Mouse (Mus musculus): Measurements from ENCODE around the gene Shank1. TPM values are rescaled to one million over a fixed set of nuclear protein-coding genes. Genes with fewer than 3 reads are reported as not detected.
A peak's percentile ranks its signal among the peaks of the same experiment; 100 is the strongest.

Gene Shank1
- total and polyA plus RNA-seq, 2 experiments from 2014 or later: 39.2 to 48.1 TPM

DNA sequence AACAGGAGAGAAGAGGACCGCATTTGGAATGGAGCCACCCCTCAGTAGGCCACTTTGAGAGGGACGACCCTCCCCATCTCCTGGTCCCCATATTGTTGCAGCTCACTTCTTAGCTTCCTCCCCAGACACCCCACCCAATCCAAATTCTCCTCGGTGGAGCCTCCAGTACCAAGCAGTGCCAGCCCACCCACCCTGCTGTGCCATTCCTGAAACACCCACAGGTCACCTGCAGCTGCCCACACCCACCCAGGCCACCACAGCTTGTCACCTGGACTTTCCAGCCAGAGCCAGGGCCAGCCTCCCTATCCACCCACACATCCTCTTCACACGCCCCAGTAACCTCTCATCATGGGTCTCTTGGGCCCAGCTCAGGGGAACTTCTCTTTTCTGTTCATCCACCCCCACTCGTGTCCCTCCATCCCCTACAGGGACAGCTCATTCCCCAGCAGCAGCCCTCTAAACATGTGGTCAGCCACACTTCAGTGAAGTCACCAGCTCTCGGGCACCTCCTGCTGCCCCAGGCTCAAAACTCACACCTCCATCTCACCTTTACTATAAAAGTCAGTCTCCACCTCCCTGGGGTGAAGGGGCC is 1.8 kb downstream of the Shank1 start:
- 16% methylated on average over 6 of the region's 6 CpGs for WGBS
- Histone ChIP-seq H3K4me1 (ENCODE audit: insufficient read depth, low read length) (peaks cover 3% of the 10 kb centered on the region; the same call in 1 of the 2 replicates), H3K36me3 (ENCODE audit: insufficient read depth, low read length) (peaks cover 31% of the 10 kb centered on the region), H3K9ac (replicated peaks; ENCODE audit: low read length, poor library complexity, severe bottlenecking) (peak overlapping the region; percentile 86), H3K27ac (ENCODE audit: low read depth, low read length) (peak overlapping the region; percentile 84; the same call in 1 of the 2 replicates), H3K27me3 (ENCODE audit: insufficient read depth, low read length) (no peaks in the 10 kb centered on the region), H3K9me3 (ENCODE audit: low read length) (no peaks in the 10 kb centered on the region), H3K4me3 (ENCODE audit: low read depth, low read length) (peak overlapping the region; percentile 76), H3K4me2 (ENCODE audit: low read depth, low read length, poor library complexity, severe bottlenecking) (peak overlapping the region; percentile 94)
- peak; percentile 39 for TF ChIP-seq CTCF (IDR thresholded peaks at IDR 0.05)
- ATAC-seq (ENCODE audit: low FRiP score) (no peak), DNase-seq (ENCODE audit: low spot score) (no peak)

DNA sequence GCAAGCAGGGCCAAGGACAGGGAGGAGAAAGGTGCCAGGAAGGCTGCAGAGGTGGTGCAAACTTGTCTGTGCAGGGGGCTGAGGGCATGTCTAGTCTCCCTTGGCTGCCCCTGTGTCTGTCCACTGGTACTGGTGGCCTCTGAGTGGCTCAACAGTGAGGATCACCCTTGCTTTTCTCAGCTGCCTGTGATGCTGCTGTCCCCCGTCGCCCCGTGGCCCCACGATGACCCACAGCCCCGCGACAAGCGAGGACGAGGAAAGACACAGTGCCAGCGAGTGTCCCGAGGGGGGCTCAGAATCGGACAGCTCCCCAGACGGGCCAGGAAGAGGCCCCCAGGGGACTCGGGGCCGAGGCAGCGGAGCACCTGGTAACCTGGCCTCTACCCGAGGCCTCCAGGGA is 2.4 kb downstream of the Shank1 start:
- no peak overlapping the region for H3K4me2 ChIP-seq (ENCODE audit: low read depth, low read length, poor library complexity, severe bottlenecking)
- H3K9me3 ChIP-seq (ENCODE audit: low read length): no peaks in the 10 kb centered on the region
- no peaks in the 10 kb centered on the region for H3K27me3 ChIP-seq (ENCODE audit: insufficient read depth, low read length)
- WGBS: 78% methylated on average over 16 of the region's 16 CpGs
- peaks cover 31% of the 10 kb centered on the region for H3K36me3 ChIP-seq (ENCODE audit: insufficient read depth, low read length)
- H3K9ac ChIP-seq (replicated peaks; ENCODE audit: low read length, poor library complexity, severe bottlenecking): no peak overlapping the region
- no peak overlapping the region for H3K27ac ChIP-seq (ENCODE audit: low read depth, low read length)
- no peak overlapping the region for H3K4me3 ChIP-seq (ENCODE audit: low read depth, low read length)
- H3K4me1 ChIP-seq (ENCODE audit: insufficient read depth, low read length): peaks cover 3% of the 10 kb centered on the region; the same call in 1 of the 2 replicates
- DNase-seq (ENCODE audit: low spot score) (no peak), ATAC-seq (ENCODE audit: low FRiP score) (no peak)
- no peak for TF ChIP-seq CTCF (IDR thresholded peaks at IDR 0.05)

DNA sequence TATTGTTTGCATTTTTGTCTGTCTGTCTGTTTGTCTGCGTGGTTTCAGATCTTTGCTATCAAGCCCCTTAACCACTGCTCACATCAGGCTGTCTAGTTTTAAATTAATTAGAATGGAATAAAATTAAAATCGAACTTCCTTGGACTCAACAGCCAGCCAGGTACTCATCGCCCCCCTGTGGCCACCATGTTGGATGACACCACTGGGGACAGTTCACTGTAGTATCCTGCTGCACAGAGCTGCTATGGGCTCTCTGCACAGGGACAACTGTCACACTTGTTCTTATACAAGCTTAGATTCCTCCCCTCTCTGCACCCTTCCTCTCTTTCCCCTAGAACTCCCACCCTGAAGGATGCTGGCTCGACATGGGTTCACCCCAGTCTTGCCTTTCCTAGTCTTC is 7.9 kb downstream of the Shank1 start:
- Histone ChIP-seq H3K4me3 (ENCODE audit: low read depth, low read length) (no peak overlapping the region), H3K4me2 (ENCODE audit: low read depth, low read length, poor library complexity, severe bottlenecking) (no peak overlapping the region), H3K4me1 (ENCODE audit: insufficient read depth, low read length) (no peaks in the 10 kb centered on the region), H3K9me3 (ENCODE audit: low read length) (no peaks in the 10 kb centered on the region), H3K36me3 (ENCODE audit: insufficient read depth, low read length) (peaks cover 73% of the 10 kb centered on the region), H3K27ac (ENCODE audit: low read depth, low read length) (no peak overlapping the region), H3K9ac (replicated peaks; ENCODE audit: low read length, poor library complexity, severe bottlenecking) (no peak overlapping the region), H3K27me3 (ENCODE audit: insufficient read depth, low read length) (no peaks in the 10 kb centered on the region)
- WGBS: 29% methylated on average over 4 of the region's 4 CpGs
- DNase-seq (ENCODE audit: low spot score) (peak; percentile 32), ATAC-seq (ENCODE audit: low FRiP score) (no peak)
- TF ChIP-seq CTCF (IDR thresholded peaks at IDR 0.05): peak; percentile 76

DNA sequence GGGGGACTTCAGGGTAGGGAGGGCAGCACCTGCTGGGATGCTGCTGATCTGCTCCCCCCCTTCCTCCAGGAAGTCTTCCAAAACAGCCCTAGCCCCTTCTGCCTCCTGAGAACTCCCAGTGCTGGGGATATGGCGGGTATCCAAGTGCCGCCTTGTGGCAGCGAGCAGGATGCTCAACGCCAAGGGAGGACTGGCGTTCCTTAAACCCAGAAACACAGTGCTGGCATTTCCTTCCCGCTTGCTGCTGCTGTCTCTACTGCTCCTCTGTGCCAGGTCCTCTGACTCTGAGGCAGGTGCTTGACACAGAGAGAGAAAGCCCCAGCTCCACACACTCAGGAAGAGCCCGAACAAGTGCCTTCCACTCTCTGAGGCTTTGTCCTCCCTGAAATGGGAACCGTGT is 10.8 kb downstream of the Shank1 start:
- ATAC-seq (ENCODE audit: low FRiP score): no peak
- peak; percentile 34; the same call in 1 of the 2 replicates for TF ChIP-seq CTCF (IDR thresholded peaks at IDR 0.05)
- no peak overlapping the region for H3K4me2 ChIP-seq (ENCODE audit: low read depth, low read length, poor library complexity, severe bottlenecking)
- 53% methylated on average over 8 of the region's 8 CpGs for WGBS
- H3K27me3 ChIP-seq (ENCODE audit: insufficient read depth, low read length): no peaks in the 10 kb centered on the region
- DNase-seq (ENCODE audit: low spot score): peak; percentile 47
- peaks cover 80% of the 10 kb centered on the region for H3K36me3 ChIP-seq (ENCODE audit: insufficient read depth, low read length)
- H3K4me3 ChIP-seq (ENCODE audit: low read depth, low read length): no peak overlapping the region
- H3K27ac ChIP-seq (ENCODE audit: low read depth, low read length): no peak overlapping the region
- no peaks in the 10 kb centered on the region for H3K9me3 ChIP-seq (ENCODE audit: low read length)
- no peaks in the 10 kb centered on the region for H3K4me1 ChIP-seq (ENCODE audit: insufficient read depth, low read length)
- H3K9ac ChIP-seq (replicated peaks; ENCODE audit: low read length, poor library complexity, severe bottlenecking): no peak overlapping the region

DNA sequence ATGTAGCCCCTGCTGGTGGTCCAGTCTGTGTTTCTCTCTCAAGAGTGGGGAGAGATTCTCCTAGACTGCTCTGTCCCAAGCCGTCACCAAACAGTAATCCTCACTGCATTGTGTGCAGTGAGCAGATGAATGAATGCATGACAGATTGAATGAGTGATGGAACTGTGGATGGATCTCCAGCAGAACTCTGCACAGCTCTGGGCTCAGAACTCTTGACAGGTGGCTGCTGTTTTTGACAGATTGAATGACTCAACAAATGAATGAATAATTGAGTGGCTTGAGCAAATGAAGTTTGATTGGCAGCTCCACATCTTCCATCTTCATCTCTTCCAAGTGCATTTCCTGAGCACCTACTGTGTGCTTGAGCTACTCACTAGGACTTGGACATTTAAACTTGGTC is 12.2 kb downstream of the Shank1 start:
- Histone ChIP-seq H3K4me2 (ENCODE audit: low read depth, low read length, poor library complexity, severe bottlenecking) (no peak overlapping the region), H3K9me3 (ENCODE audit: low read length) (no peaks in the 10 kb centered on the region), H3K27me3 (ENCODE audit: insufficient read depth, low read length) (no peaks in the 10 kb centered on the region), H3K4me1 (ENCODE audit: insufficient read depth, low read length) (no peaks in the 10 kb centered on the region), H3K4me3 (ENCODE audit: low read depth, low read length) (no peak overlapping the region), H3K9ac (replicated peaks; ENCODE audit: low read length, poor library complexity, severe bottlenecking) (no peak overlapping the region), H3K27ac (ENCODE audit: low read depth, low read length) (no peak overlapping the region), H3K36me3 (ENCODE audit: insufficient read depth, low read length) (peaks cover 83% of the 10 kb centered on the region)
- no peak for ATAC-seq (ENCODE audit: low FRiP score)
- TF ChIP-seq CTCF (IDR thresholded peaks at IDR 0.05): no peak
- no peak for DNase-seq (ENCODE audit: low spot score)
- 77% methylated on average over 1 of the region's 1 CpGs for WGBS

DNA sequence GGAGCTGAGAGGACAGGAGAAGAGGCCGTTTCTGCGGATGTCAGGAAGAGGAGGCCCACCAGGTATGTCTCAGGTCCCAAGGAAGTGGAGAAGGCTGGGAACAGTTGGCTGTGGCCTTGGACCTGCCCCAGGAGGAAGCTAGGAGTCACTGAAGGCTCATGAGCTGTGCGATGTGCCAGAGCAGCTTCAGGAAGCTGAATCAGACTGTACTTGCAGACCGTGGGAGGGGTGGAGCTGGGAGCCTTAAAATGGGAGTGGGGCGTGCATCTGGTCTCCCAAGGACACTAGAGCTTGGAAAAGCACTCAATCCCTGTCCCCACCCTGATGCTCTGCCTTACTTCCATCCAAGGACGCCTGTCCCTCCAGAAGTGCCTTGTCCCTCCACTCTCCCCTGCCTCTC is 16.6 kb downstream of the Shank1 start:
- peaks cover 61% of the 10 kb centered on the region for H3K36me3 ChIP-seq (ENCODE audit: insufficient read depth, low read length)
- no peak for ATAC-seq (ENCODE audit: low FRiP score)
- WGBS: 64% methylated on average over 6 of the region's 6 CpGs
- H3K9ac ChIP-seq (replicated peaks; ENCODE audit: low read length, poor library complexity, severe bottlenecking): no peak overlapping the region
- H3K4me2 ChIP-seq (ENCODE audit: low read depth, low read length, poor library complexity, severe bottlenecking): no peak overlapping the region
- no peaks in the 10 kb centered on the region for H3K27me3 ChIP-seq (ENCODE audit: insufficient read depth, low read length)
- no peak for DNase-seq (ENCODE audit: low spot score)
- no peak for TF ChIP-seq CTCF (IDR thresholded peaks at IDR 0.05)
- H3K4me3 ChIP-seq (ENCODE audit: low read depth, low read length): no peak overlapping the region
- H3K4me1 ChIP-seq (ENCODE audit: insufficient read depth, low read length): no peaks in the 10 kb centered on the region
- no peak overlapping the region for H3K27ac ChIP-seq (ENCODE audit: low read depth, low read length)
- H3K9me3 ChIP-seq (ENCODE audit: low read length): no peaks in the 10 kb centered on the region
